Mouse (Mus musculus) cortical plate, adult 2 months (tissue): Measurements from ENCODE around the gene Hivep3. TPM values are rescaled to one million over a fixed set of nuclear protein-coding genes. Genes with fewer than 3 reads are reported as not detected.
A peak's percentile ranks its signal among the peaks of the same experiment; 100 is the strongest.

Source experiments
- H3K27ac ChIP-seq: fragments of 200-500 bp; 2 replicates; pipeline ENCODE4 v1.5.1; 2012; ENCODE audit warnings: low read length, control low read depth, inconsistent platforms; ENCODE audit not compliant: insufficient read depth
- H3K4me1 ChIP-seq: fragments of 200-500 bp; 2 replicates; pipeline ENCODE4 v1.6.1; 2011; ENCODE audit warnings: low read length; ENCODE audit not compliant: control insufficient read depth, insufficient read depth
- H3K4me3 ChIP-seq: fragments of 200-500 bp; 2 replicates; pipeline ENCODE4 v1.5.1; 2011; ENCODE audit warnings: mild to moderate bottlenecking, low read length, control low read depth; ENCODE audit not compliant: insufficient read depth
- CTCF ChIP-seq: fragments of 200-500 bp; IDR thresholded peaks from 2 replicates; pipeline ENCODE4 v1.5.1; 2011; ENCODE audit warnings: mild to moderate bottlenecking, control low read depth, low read length; ENCODE audit not compliant: insufficient read depth; ENCODE audit errors: extremely low read depth
- POLR2A ChIP-seq: fragments of 200-500 bp; IDR thresholded peaks from 2 replicates; pipeline ENCODE4 v1.6.1; 2011; ENCODE audit warnings: mild to moderate bottlenecking, low read length, control low read depth; ENCODE audit not compliant: insufficient read depth; ENCODE audit errors: extremely low read depth
- polyA plus RNA-seq: library from polyadenylated mRNA; depleted of rRNA; stranded (reverse); fragments of >200 nt; gene quantifications from 2 replicates; pipeline ENCODE4 v1.2.3, GENCODE M21; 2012

Hivep3 gene
- polyA plus RNA-seq, 1 experiment: 48.9 TPM

DNA sequence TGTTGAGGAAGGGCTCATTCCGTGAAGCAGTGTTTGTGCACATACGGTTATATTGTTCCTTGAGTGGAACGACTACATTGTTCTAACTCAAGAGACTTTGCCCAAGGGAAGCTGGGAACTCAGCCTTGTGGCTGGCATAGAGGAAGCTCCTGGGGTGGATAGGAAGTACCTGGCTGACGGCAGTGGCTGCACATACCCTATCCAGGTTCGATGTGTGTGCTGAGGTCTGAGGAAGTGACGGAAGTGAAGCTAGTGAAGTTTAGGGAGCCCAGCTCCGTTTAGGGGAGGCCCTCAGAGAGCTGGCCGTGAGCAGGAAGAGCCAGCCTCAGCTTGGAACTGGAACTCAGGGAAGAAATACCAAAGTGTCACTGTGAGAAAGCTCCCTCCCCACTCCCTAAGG lies 374.2 kb downstream of the Hivep3 start:
- TF ChIP-seq POLR2A (no peak), CTCF (no peak)
- Histone ChIP-seq H3K4me1 (no peaks in the 10 kb centered on the region; the same call in 1 of the 2 replicates), H3K4me3 (no peak overlapping the region), H3K27ac (no peak overlapping the region)

DNA sequence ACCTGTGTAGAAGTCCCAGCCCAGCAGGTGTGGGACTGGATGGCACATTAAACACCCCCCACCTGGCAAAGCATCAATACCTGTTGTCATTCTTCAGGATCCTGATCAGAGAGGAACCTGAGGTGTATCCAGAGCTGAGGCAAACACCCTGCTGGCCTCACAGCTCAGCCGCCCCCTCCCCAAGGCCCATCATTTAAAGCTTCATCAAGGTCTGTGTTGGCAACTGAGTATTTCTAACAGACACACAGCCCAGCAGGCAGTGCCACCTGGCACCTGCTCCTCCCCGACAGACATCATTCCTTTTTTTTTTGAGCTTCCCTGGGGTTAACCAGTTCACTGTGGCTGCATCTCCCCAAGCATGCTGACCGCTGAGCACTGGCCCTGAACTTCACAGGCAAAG lies 381.9 kb downstream of the Hivep3 start:
- TF ChIP-seq POLR2A (no peak), CTCF (no peak)
- Histone ChIP-seq H3K27ac (no peak overlapping the region), H3K4me3 (no peak overlapping the region), H3K4me1 (peaks cover 5% of the 10 kb centered on the region)

DNA sequence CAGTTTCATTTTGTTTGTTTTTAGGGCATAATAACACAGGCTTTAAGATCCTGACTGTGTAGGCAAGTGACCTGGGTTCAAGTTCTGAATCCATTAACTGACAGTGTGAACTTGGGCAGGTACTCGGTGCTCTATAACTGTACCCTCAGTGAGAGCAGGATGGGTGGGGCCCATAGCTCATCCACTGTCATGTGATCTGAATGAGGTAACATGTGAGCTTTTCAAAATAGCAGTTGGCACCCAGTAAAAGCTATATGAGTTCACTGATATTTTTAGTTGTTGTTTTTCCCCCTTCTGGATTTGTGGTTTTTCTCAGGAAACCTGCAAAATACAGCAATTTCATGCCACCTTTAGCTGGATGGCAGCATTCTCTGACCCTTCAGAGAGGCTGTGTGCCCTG lies 382.7 kb downstream of the Hivep3 start:
- H3K27ac ChIP-seq: no peak overlapping the region
- peaks cover 5% of the 10 kb centered on the region for H3K4me1 ChIP-seq
- H3K4me3 ChIP-seq: no peak overlapping the region
- TF ChIP-seq POLR2A: no peak
- TF ChIP-seq CTCF: no peak

DNA sequence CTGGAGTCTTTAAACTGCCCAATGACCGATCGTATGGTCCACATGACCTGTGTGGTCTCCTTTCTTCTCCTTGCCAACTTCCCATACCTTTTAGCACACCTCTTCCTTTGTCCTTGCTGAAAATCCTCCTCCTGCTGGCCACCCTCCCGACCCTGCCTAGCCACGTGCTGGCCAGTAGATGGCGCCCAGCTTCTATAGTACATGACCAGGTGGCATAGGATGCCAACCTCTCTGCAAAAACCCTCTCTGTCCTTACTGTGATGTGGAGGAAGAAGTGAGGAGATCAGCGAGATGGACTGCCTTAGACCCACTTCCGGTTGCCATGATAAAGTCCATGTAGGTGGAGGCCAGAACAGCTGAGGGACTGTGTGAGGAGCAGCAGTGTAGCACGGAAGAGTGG lies 386.7 kb downstream of the Hivep3 start:
- H3K4me1 ChIP-seq: peaks cover 5% of the 10 kb centered on the region
- TF ChIP-seq CTCF (peak; percentile 75), POLR2A (no peak)

DNA sequence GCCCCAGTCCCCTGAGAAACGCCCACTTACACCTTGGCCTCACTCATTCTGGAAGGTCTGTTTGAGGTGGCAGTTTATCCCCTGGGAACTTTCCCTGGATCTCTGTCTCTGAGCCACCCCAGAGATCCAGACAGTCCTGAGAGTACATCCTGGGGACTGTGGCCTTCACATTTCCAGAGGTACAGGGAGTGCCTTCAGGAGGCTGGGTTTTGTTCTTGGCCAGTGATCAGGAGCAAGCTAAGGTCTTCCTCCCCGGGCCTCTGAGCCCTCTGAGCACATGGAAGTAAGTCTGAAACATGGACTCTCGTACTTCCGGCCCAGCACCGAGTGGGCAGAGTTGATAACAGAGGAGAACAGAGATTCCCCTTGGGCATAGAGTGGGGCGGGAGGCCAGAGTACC lies 391.1 kb downstream of the Hivep3 start:
- H3K27ac ChIP-seq: no peak overlapping the region
- TF ChIP-seq CTCF (no peak), POLR2A (no peak)
- peaks cover 8% of the 10 kb centered on the region for H3K4me1 ChIP-seq
- no peak overlapping the region for H3K4me3 ChIP-seq

More for the DNA sequence above, 386.7 kb downstream of the Hivep3 start:
- no peak overlapping the region for H3K4me3 ChIP-seq
- H3K27ac ChIP-seq: no peak overlapping the region

DNA sequence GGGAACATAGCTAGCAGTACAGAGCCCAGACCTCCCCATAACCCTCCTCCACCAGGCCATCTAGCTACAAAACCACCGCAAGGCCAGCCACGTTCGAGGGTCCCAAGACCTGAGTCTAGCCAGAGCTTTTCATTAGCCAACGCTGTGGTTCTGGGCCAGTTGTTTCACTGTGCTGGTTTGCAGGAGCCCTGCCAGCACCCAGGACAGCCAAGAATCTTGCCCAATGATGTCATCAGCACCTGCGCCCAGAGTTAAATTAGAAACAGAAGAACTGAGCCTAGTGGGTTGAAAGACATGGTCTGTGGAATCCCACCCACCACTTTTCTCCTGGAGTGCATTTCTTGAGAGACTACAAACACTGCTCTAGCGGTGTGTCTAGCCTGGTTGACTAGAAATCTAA lies 392.5 kb downstream of the Hivep3 start:
- TF ChIP-seq POLR2A (no peak), CTCF (no peak)
- H3K4me1 ChIP-seq: peaks cover 8% of the 10 kb centered on the region
- no peak overlapping the region for H3K4me3 ChIP-seq
- H3K27ac ChIP-seq: no peak overlapping the region

DNA sequence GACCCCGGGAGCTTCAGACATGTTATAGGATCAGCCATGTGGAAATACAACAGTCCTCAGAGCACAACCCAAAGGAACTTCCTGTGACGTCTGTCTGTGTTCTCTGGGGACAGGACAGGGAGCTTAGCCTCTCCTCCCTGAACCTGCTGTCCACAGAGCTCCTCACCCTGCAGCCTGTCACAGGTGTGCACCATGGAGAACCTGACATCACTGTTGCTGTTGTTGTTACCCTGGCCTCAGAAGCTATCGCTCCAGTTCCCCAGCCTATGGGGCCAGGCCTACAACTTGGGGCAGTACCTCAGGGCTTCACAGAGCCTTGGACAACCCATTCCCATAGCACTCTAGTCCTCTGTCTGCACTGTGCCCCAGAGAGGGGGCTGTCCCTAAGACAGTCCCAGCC lies 393.7 kb downstream of the Hivep3 start:
- TF ChIP-seq POLR2A (no peak), CTCF (no peak)
- Histone ChIP-seq H3K4me1 (peaks cover 8% of the 10 kb centered on the region), H3K27ac (no peak overlapping the region), H3K4me3 (no peak overlapping the region)

DNA sequence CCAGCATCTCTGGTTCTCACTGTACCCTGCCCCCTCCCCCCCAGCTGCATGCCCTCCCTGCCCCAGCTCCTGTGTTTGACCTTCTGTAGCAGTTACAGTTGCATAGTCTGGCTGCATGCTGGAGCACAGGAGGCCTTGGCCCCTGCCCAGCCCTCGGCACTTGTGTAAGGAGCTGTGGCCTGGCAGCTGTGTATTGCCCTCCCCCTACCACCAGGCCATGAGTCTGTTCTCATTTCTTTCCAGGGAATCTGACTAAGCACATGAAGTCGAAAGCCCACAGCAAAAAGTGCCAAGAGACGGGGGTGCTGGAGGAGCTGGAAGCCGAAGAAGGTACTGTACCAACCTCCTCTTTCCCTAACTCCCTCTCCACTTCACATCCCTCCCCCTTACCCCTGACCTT lies 394.4 kb downstream of the Hivep3 start:
- H3K27ac ChIP-seq: no peak overlapping the region
- peaks cover 8% of the 10 kb centered on the region for H3K4me1 ChIP-seq
- H3K4me3 ChIP-seq: no peak overlapping the region
- TF ChIP-seq POLR2A: no peak
- TF ChIP-seq CTCF: no peak

DNA sequence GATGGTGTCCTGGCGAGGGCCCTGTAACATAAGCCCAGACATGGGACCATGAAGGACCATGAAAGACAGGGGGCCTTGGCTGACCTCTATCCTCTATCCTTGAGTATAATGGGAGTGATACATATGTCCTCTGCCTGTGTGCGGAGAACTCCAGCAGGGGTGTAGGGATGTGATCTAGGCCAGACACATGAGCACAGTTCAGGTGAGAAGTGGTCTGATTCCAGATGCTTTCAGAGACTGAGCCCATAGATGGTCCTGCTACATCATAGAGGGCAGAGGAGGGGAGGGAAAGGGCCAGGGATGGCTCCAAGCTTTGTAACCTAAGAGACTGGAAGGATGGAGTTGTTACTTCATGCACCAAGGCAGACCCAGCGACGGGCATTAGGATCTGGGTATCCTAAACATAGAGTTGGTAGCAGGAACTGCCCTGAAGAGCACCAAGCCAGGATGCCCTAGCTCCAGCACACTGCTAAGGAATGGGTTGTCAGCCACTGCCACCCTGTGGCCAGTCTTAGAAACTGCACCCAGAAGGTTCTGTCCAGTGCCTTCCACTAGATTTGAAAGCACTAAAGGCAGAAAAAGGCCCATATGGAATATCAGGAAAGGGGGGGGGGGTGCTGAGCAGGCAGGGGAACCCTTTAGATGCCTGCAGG lies 395.8 kb downstream of the Hivep3 start:
- no peak for TF ChIP-seq POLR2A
- TF ChIP-seq CTCF: peak; percentile 93
- Histone ChIP-seq H3K27ac (no peak overlapping the region), H3K4me1 (peaks cover 8% of the 10 kb centered on the region), H3K4me3 (no peak overlapping the region)

DNA sequence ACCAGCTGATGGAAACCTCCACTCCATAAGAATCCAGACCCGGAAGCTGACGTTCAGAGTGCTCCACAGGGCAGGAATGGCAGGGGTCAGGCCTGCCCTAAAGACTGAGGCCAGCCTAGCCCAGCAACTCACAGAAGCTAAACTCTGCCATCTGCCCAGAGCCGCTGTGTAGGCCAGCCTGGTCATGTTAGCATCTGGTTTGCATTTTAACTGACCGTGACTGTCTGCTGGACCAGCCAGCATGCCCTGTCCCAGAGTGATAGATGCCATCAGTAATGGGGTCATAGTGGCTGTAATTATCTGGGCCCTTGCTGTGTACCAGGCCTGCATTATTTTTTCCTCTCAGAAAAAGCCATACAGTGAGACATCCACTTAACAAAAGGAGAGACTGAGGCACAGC lies 397.3 kb downstream of the Hivep3 start:
- Histone ChIP-seq H3K27ac (no peak overlapping the region), H3K4me1 (peaks cover 8% of the 10 kb centered on the region), H3K4me3 (no peak overlapping the region)
- TF ChIP-seq CTCF (no peak), POLR2A (no peak)
